ENCODE assay signal across 16 mouse cellular contexts in the genomic region with DNA sequence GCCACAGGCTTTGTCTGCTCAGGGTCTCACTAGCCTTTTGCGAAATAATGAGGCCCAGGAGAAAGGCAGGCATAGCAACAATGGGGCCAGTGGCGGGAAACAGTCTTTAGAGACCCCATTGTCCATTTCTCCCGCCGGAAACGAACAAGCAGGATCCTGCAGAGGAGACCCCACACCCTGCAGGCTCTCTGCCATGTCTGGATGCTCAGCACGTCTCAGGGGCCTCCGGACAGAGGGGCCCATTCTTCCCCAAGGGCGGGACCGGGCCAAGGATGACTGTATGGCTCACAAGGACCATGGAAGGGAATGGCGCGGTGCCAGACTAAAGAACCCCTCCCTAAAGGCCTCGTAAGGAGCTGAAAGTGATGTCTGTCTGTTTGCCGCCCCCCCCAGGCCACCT. TPM values are rescaled to one million over a fixed set of nuclear protein-coding genes. Genes with fewer than 3 reads are reported as not detected.
DNase-seq lines count a peak whose midpoint lies in the region; ATAC-seq and TF ChIP-seq lines count a peak whose summit lies in the region.
"Had no signal": no experiment of that assay in that cellular context is flagged by ENCODE, and none has a peak within 500 bp of the region (broad histone marks: within the 10 kb centered on the region; RNA-seq: fewer than 3 reads in every experiment).

No protein-coding gene starts in this region.

- no peak for TF ChIP-seq CTCF in left cerebral cortex, adult 2 months (IDR thresholded peaks at IDR 0.05)
- TF ChIP-seq CTCF in midbrain, postnatal 0 days (IDR thresholded peaks at IDR 0.05): no peak

- no peak for DNase-seq in left cerebral cortex, adult 2 months (ENCODE audit: extremely low spot score in 1 of 2, low spot score in 2 of 2)
- DNase-seq in left cerebral cortex, postnatal 25 days (ENCODE audit: low spot score in 2 of 2): no peak
- peak; percentile 22 for DNase-seq in embryonic facial prominence, embryonic 11.5 days (ENCODE audit: low spot score)
- peak; percentile 52 for DNase-seq in midbrain, postnatal 0 days (ENCODE audit: low spot score)
- no peak for DNase-seq in urinary bladder, postnatal 10 days (ENCODE audit: low spot score)
- no peak for DNase-seq in left cerebral cortex, postnatal 14 days (ENCODE audit: low spot score in 2 of 2)
- DNase-seq in thymus, postnatal 36 days: no peak
- DNase-seq: adrenal gland, postnatal 14 days; kidney, adult 8-10 months had no signal

- H3K36me3 ChIP-seq in embryonic facial prominence, embryonic 11.5 days (replicated peaks; ENCODE audit: control insufficient read depth, insufficient read depth, low read depth, low read length): no peaks in the 10 kb centered on the region
- H3K36me3 ChIP-seq in hindbrain, embryonic 12.5 days: peaks cover 8% of the 10 kb centered on the region; the same call in 1 of the 2 replicates
- H3K36me3 ChIP-seq in midbrain, postnatal 0 days (ENCODE audit: insufficient read depth, low read length): 0 out of 2 replicates have a peak, but pooled peaks cover 6% of the 10 kb centered on the region

- H3K27ac ChIP-seq in left cerebral cortex, adult 2 months: 0 out of 2 replicates have a peak overlapping the region, but pooled peaks have one; percentile 78
- no peak overlapping the region for H3K27ac ChIP-seq in embryonic facial prominence, embryonic 11.5 days (replicated peaks; ENCODE audit: low read depth, low read length)
- peak overlapping the region; percentile 93 for H3K27ac ChIP-seq in hindbrain, embryonic 12.5 days
- no peak overlapping the region for H3K27ac ChIP-seq in midbrain, postnatal 0 days (ENCODE audit: low read depth, low read length)
- H3K27ac ChIP-seq: limb, embryonic 13.5 days had no signal

- ATAC-seq in embryonic facial prominence, embryonic 11.5 days (replicated peaks; ENCODE audit: insufficient number of reproducible peaks, low FRiP score, low TSS enrichment, low read depth): no peak
- ATAC-seq in hindbrain, embryonic 12.5 days (ENCODE audit: low FRiP score): peak; percentile 44
- ATAC-seq in midbrain, postnatal 0 days (ENCODE audit: low FRiP score): no peak

- no peak overlapping the region for H3K4me2 ChIP-seq in embryonic facial prominence, embryonic 11.5 days (ENCODE audit: low read depth, low read length)
- peak overlapping the region; percentile 92 for H3K4me2 ChIP-seq in hindbrain, embryonic 12.5 days (replicated peaks)
- peak overlapping the region; percentile 79; the same call in 1 of the 2 replicates for H3K4me2 ChIP-seq in midbrain, postnatal 0 days (ENCODE audit: low read depth, low read length, poor library complexity, severe bottlenecking)

- intact Hi-C loops in left cerebral cortex, adult 2 months (cut with DNase I): no loop called here
- intact Hi-C loops in left cerebral cortex, postnatal 25 days (cut with DNase I): no loop called here
- intact Hi-C loops in left cerebral cortex, postnatal 14 days (cut with DNase I): loop anchor here (10.0 kb wide), 1 partner anchor 229 kb away; no protein-coding TSS in a partner anchor

- H3K4me1 ChIP-seq in embryonic facial prominence, embryonic 11.5 days (ENCODE audit: control insufficient read depth, insufficient read depth, low read length): peaks cover 7% of the 10 kb centered on the region
- H3K4me1 ChIP-seq in hindbrain, embryonic 12.5 days: peaks cover 61% of the 10 kb centered on the region
- peaks cover 16% of the 10 kb centered on the region; the same call in 1 of the 2 replicates for H3K4me1 ChIP-seq in midbrain, postnatal 0 days (ENCODE audit: insufficient read depth, low read length)

- no peaks in the 10 kb centered on the region for H3K9me3 ChIP-seq in embryonic facial prominence, embryonic 11.5 days (replicated peaks; ENCODE audit: control insufficient read depth, low read length)
- H3K9me3 ChIP-seq in hindbrain, embryonic 12.5 days (replicated peaks): no peaks in the 10 kb centered on the region
- H3K9me3 ChIP-seq in midbrain, postnatal 0 days (ENCODE audit: low read length): no peaks in the 10 kb centered on the region
- H3K9me3 ChIP-seq: G1E; limb, embryonic 13.5 days had no signal

- no peaks in the 10 kb centered on the region for H3K27me3 ChIP-seq in embryonic facial prominence, embryonic 11.5 days (ENCODE audit: control insufficient read depth, insufficient read depth, low read length)
- H3K27me3 ChIP-seq in hindbrain, embryonic 12.5 days: no peaks in the 10 kb centered on the region
- peaks cover 11% of the 10 kb centered on the region; the same call in 1 of the 2 replicates for H3K27me3 ChIP-seq in midbrain, postnatal 0 days (ENCODE audit: insufficient read depth, low read length)
- H3K27me3 ChIP-seq: limb, embryonic 13.5 days had no signal

- peak overlapping the region; percentile 2; the same call in 1 of the 2 replicates for H3K9ac ChIP-seq in embryonic facial prominence, embryonic 11.5 days (replicated peaks; ENCODE audit: low read length)
- H3K9ac ChIP-seq in hindbrain, embryonic 12.5 days: no peak overlapping the region
- no peak overlapping the region for H3K9ac ChIP-seq in midbrain, postnatal 0 days (replicated peaks; ENCODE audit: low read length, poor library complexity, severe bottlenecking)

- WGBS in embryonic facial prominence, embryonic 11.5 days: 44% methylated on average over 13 of the region's 13 CpGs
- 30% methylated on average over 13 of the region's 13 CpGs for WGBS in hindbrain, embryonic 12.5 days
- 17% methylated on average over 13 of the region's 13 CpGs for WGBS in midbrain, postnatal 0 days

- no peak overlapping the region for H3K4me3 ChIP-seq in left cerebral cortex, adult 2 months
- peak overlapping the region; percentile 80; the same call in 1 of the 2 replicates for H3K4me3 ChIP-seq in embryonic facial prominence, embryonic 11.5 days (ENCODE audit: low read depth, low read length)
- 0 out of 2 replicates have a peak overlapping the region, but pooled peaks have one; percentile 3 for H3K4me3 ChIP-seq in hindbrain, embryonic 12.5 days
- H3K4me3 ChIP-seq in midbrain, postnatal 0 days (ENCODE audit: low read depth, low read length): no peak overlapping the region
- H3K4me3 ChIP-seq: limb, embryonic 13.5 days had no signal

RNA-seq across cellular contexts. Expression of a gene that starts 1.3 kb away (rescaled TPM):
- total RNA-seq in left cerebral cortex, adult 2 months (2021): 1 to 10 TPM in 1 of 2 experiments, not detected in 1; 1.4 TPM
- total RNA-seq in left cerebral cortex, postnatal 25 days (2021): 1 to 10 TPM in 1 of 2 experiments, not detected in 1; 1.0 TPM
- polyA plus RNA-seq in embryonic facial prominence, embryonic 11.5 days (2014; fragmentation: Nextera tagmentation; extraction: Ambion mirVana): not detected in 2 replicates
- polyA plus RNA-seq in hindbrain, embryonic 12.5 days (2016; fragmentation: Nextera tagmentation; extraction: Ambion mirVana): 0.98 TPM in 1 of 2 replicates, not detected in the other
- not detected in 2 replicates for total RNA-seq in midbrain, postnatal 0 days (2014; rRNA removed)
- 0.89 TPM in 1 of 2 replicates, not detected in the other for polyA plus RNA-seq in midbrain, postnatal 0 days (2015; fragmentation: Nextera tagmentation; extraction: Ambion mirVana)
- not detected for total RNA-seq in left cerebral cortex, postnatal 14 days (2021)
- total RNA-seq: adrenal gland, postnatal 14 days; common myeloid progenitor, adult 5-6 weeks; G1E had no signal
- polyA plus RNA-seq: G1E; limb, embryonic 13.5 days; small intestine, adult 2 months had no signal

RNA-seq across cellular contexts. Expression of a gene that starts 1.5 kb away (rescaled TPM):
- 10 to 100 TPM; 84.9 to 85.1 TPM for total RNA-seq in left cerebral cortex, adult 2 months (2021)
- 10 to 100 TPM; 79.7 to 82.2 TPM for total RNA-seq in left cerebral cortex, postnatal 25 days (2021)
- 58.4 and 62.9 TPM in 2 replicates for polyA plus RNA-seq in embryonic facial prominence, embryonic 11.5 days (2014; fragmentation: Nextera tagmentation; extraction: Ambion mirVana)
- polyA plus RNA-seq in hindbrain, embryonic 12.5 days (2016; fragmentation: Nextera tagmentation; extraction: Ambion mirVana): 69.7 and 76.0 TPM in 2 replicates
- 65.8 and 74.2 TPM in 2 replicates for total RNA-seq in midbrain, postnatal 0 days (2014; rRNA removed)
- polyA plus RNA-seq in midbrain, postnatal 0 days (2015; fragmentation: Nextera tagmentation; extraction: Ambion mirVana): 106 and 116 TPM in 2 replicates
- total RNA-seq in left cerebral cortex, postnatal 14 days (2021): 10 to 100 TPM; 82.7 to 87.4 TPM

RNA-seq across cellular contexts. Expression of a gene that starts 2.7 kb away (rescaled TPM):
- 10 to 100 TPM; 72.3 to 88.2 TPM for total RNA-seq in left cerebral cortex, adult 2 months (2021)
- 10 to 100 TPM; 72.5 to 86.7 TPM for total RNA-seq in left cerebral cortex, postnatal 25 days (2021)
- 13.4 and 15.6 TPM in 2 replicates for polyA plus RNA-seq in embryonic facial prominence, embryonic 11.5 days (2014; fragmentation: Nextera tagmentation; extraction: Ambion mirVana)
- polyA plus RNA-seq in hindbrain, embryonic 12.5 days (2016; fragmentation: Nextera tagmentation; extraction: Ambion mirVana): 62.2 and 71.0 TPM in 2 replicates
- total RNA-seq in midbrain, postnatal 0 days (2014; rRNA removed): 155 and 236 TPM in 2 replicates
- polyA plus RNA-seq in midbrain, postnatal 0 days (2015; fragmentation: Nextera tagmentation; extraction: Ambion mirVana): 50.0 and 54.3 TPM in 2 replicates
- 10 to 100 TPM; 73.5 to 84.2 TPM for total RNA-seq in left cerebral cortex, postnatal 14 days (2021)

RNA-seq across cellular contexts. Expression of a gene that starts 7.8 kb away (rescaled TPM):
- not detected for total RNA-seq in left cerebral cortex, adult 2 months (2021)
- under 1 TPM in 1 of 2 experiments, not detected in 1; 0.21 TPM for total RNA-seq in left cerebral cortex, postnatal 25 days (2021)
- polyA plus RNA-seq in embryonic facial prominence, embryonic 11.5 days (2014; fragmentation: Nextera tagmentation; extraction: Ambion mirVana): not detected in 2 replicates
- 0.40 and 0.63 TPM in 2 replicates for polyA plus RNA-seq in hindbrain, embryonic 12.5 days (2016; fragmentation: Nextera tagmentation; extraction: Ambion mirVana)
- total RNA-seq in midbrain, postnatal 0 days (2014; rRNA removed): 0.44 TPM in 1 of 2 replicates, not detected in the other
- 0.39 and 0.65 TPM in 2 replicates for polyA plus RNA-seq in midbrain, postnatal 0 days (2015; fragmentation: Nextera tagmentation; extraction: Ambion mirVana)
- not detected for total RNA-seq in left cerebral cortex, postnatal 14 days (2021)
- total RNA-seq: adrenal gland, postnatal 14 days; common myeloid progenitor, adult 5-6 weeks; gastrocnemius, adult 8-10 months; megakaryocyte, adult 5-6 weeks had no signal

RNA-seq across cellular contexts. Expression of a gene that starts 8.7 kb away (rescaled TPM):
- 100 to 1,000 TPM; 112 to 123 TPM for total RNA-seq in left cerebral cortex, adult 2 months (2021)
- total RNA-seq in left cerebral cortex, postnatal 25 days (2021): 100 to 1,000 TPM; 109 to 122 TPM
- 58.7 and 61.1 TPM in 2 replicates for polyA plus RNA-seq in embryonic facial prominence, embryonic 11.5 days (2014; fragmentation: Nextera tagmentation; extraction: Ambion mirVana)
- 98.4 and 105 TPM in 2 replicates for polyA plus RNA-seq in hindbrain, embryonic 12.5 days (2016; fragmentation: Nextera tagmentation; extraction: Ambion mirVana)
- 149 and 156 TPM in 2 replicates for total RNA-seq in midbrain, postnatal 0 days (2014; rRNA removed)
- polyA plus RNA-seq in midbrain, postnatal 0 days (2015; fragmentation: Nextera tagmentation; extraction: Ambion mirVana): 206 and 228 TPM in 2 replicates
- 100 to 1,000 TPM; 127 to 140 TPM for total RNA-seq in left cerebral cortex, postnatal 14 days (2021)

Comparison
In these comparisons a context has a peak if more than half of its experiments do, and no peak if none do; other contexts are left out.
1. DNase-seq: peak in embryonic facial prominence, embryonic 11.5 days (single experiment) and midbrain, postnatal 0 days (single experiment); none in left cerebral cortex, adult 2 months (0 of 2), left cerebral cortex, postnatal 25 days (0 of 2), urinary bladder, postnatal 10 days (single experiment), left cerebral cortex, postnatal 14 days (0 of 2) and thymus, postnatal 36 days (0 of 2).
2. H3K27ac ChIP-seq: peak in left cerebral cortex, adult 2 months (single experiment) and hindbrain, embryonic 12.5 days (single experiment); none in embryonic facial prominence, embryonic 11.5 days (single experiment) and midbrain, postnatal 0 days (single experiment).
3. H3K4me3 ChIP-seq: peak in embryonic facial prominence, embryonic 11.5 days (single experiment) and hindbrain, embryonic 12.5 days (single experiment); none in left cerebral cortex, adult 2 months (single experiment) and midbrain, postnatal 0 days (single experiment).